Comparison of ENCODE assay signal across 8 mouse cellular contexts in the genomic region with DNA sequence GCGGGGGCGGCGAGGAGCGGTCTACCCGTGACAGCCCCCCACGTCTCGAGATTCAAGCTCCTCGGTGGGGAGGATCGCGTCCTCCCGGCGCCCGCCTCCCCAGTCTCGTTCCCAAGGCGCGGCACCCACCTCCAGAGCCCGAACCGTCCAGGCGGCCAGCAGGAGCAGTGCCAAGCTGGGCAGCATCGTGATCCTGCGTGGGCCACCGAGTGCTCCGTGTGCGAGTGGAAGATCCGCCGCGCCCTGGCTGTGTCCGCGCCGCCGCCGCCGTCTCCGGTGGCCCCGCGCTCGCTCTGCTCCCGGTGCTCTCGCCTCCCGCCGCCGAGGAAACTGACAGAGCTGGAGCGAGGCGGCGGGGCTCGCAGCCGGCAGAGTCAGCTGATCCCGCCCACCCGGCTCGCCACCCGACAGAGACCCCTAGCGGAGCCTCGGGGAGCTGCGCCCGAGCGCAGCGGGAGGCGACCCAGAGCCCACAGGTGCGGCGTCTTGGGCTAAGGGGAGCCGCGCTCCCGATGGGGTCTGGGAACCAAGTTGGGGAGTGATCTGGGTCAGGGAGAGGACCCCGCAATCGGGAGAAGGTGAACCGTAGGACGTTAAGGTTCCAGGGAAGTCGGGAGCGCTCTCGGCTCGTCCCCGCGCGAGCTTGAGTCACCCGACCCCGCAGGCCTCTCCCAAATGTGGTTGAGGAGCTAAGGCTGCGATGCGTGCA. TPM values are rescaled to one million over a fixed set of nuclear protein-coding genes. Genes with fewer than 3 reads are reported as not detected.
DNase-seq lines count a peak whose midpoint lies in the region; ATAC-seq and TF ChIP-seq lines count a peak whose summit lies in the region.

TSS of gene App (minus strand) at position 394 of the 709 bp plus-strand sequence.

- H3K36me3 ChIP-seq in forebrain, embryonic 11.5 days (ENCODE audit: control insufficient read depth, insufficient read depth, low read length): no peaks in the 10 kb centered on the region
- H3K36me3 ChIP-seq in heart, embryonic 15.5 days: no peaks in the 10 kb centered on the region
- H3K36me3 ChIP-seq in liver, embryonic 15.5 days (replicated peaks): no peaks in the 10 kb centered on the region
- peaks cover 3% of the 10 kb centered on the region; the same call in 1 of the 2 replicates for H3K36me3 ChIP-seq in neural tube, embryonic 12.5 days
- no peaks in the 10 kb centered on the region for H3K36me3 ChIP-seq in stomach, postnatal 0 days (ENCODE audit: control insufficient read depth, insufficient read depth, low read length)

- peaks cover 2% of the 10 kb centered on the region; the same call in 1 of the 2 replicates for H3K4me1 ChIP-seq in forebrain, embryonic 11.5 days (replicated peaks; ENCODE audit: control insufficient read depth, insufficient read depth, low read length)
- H3K4me1 ChIP-seq in heart, embryonic 15.5 days (replicated peaks): peaks cover 36% of the 10 kb centered on the region
- peaks cover 11% of the 10 kb centered on the region for H3K4me1 ChIP-seq in liver, embryonic 15.5 days (replicated peaks)
- H3K4me1 ChIP-seq in neural tube, embryonic 12.5 days: peaks cover 25% of the 10 kb centered on the region
- peaks cover 2% of the 10 kb centered on the region; the same call in 1 of the 2 replicates for H3K4me1 ChIP-seq in stomach, postnatal 0 days (replicated peaks; ENCODE audit: control insufficient read depth, insufficient read depth)

- H3K4me3 ChIP-seq in forebrain, embryonic 11.5 days (ENCODE audit: low read depth, low read length): peak within 1 kb of the TSS; percentile 91
- peak within 1 kb of the TSS; percentile 99 for H3K4me3 ChIP-seq in heart, embryonic 15.5 days
- H3K4me3 ChIP-seq in liver, embryonic 15.5 days (replicated peaks): peak within 1 kb of the TSS; percentile 66
- peak within 1 kb of the TSS; percentile 90 for H3K4me3 ChIP-seq in neural tube, embryonic 12.5 days
- H3K4me3 ChIP-seq in stomach, postnatal 0 days (ENCODE audit: low read depth, low read length): peak within 1 kb of the TSS; percentile 70

- peak; percentile 91 for TF ChIP-seq CTCF in stomach, postnatal 0 days (IDR thresholded peaks at IDR 0.05; ENCODE audit: low read depth)

- under 1% methylated on average over 75 of the region's 78 CpGs for WGBS in forebrain, embryonic 11.5 days
- WGBS in heart, embryonic 15.5 days: under 1% methylated on average over 78 of the region's 78 CpGs
- under 1% methylated on average over 77 of the region's 78 CpGs for WGBS in liver, embryonic 15.5 days (ENCODE audit: insufficient replicate concordance)
- WGBS in neural tube, embryonic 12.5 days: under 1% methylated on average over 73 of the region's 78 CpGs
- 1% methylated on average over 69 of the region's 78 CpGs for WGBS in stomach, postnatal 0 days

- H3K4me2 ChIP-seq in forebrain, embryonic 11.5 days (ENCODE audit: low read depth, low read length, severe bottlenecking): peak within 1 kb of the TSS; percentile 67
- peak within 1 kb of the TSS; percentile 79 for H3K4me2 ChIP-seq in heart, embryonic 15.5 days
- peak within 1 kb of the TSS; percentile 85 for H3K4me2 ChIP-seq in liver, embryonic 15.5 days
- peak within 1 kb of the TSS; percentile 75 for H3K4me2 ChIP-seq in neural tube, embryonic 12.5 days (replicated peaks)
- peak within 1 kb of the TSS; percentile 77 for H3K4me2 ChIP-seq in stomach, postnatal 0 days (replicated peaks; ENCODE audit: low read depth)

- DNase-seq in c-Kit-negative CD71-positive TER-119-positive erythroid progenitor cells, embryonic 14.5 days (ENCODE audit: low read depth, low spot score): peak; percentile 9
- peak; percentile 93 for DNase-seq in forebrain, embryonic 11.5 days (ENCODE audit: low spot score)
- DNase-seq in kidney, postnatal 25 days: peak; percentile 93
- DNase-seq in stomach, postnatal 0 days (ENCODE audit: low spot score): peak; percentile 92

- H3K9me3 ChIP-seq in forebrain, embryonic 11.5 days (ENCODE audit: control insufficient read depth, low read length): no peaks in the 10 kb centered on the region
- H3K9me3 ChIP-seq in heart, embryonic 15.5 days (replicated peaks): no peaks in the 10 kb centered on the region
- no peaks in the 10 kb centered on the region for H3K9me3 ChIP-seq in liver, embryonic 15.5 days (replicated peaks)
- no peaks in the 10 kb centered on the region for H3K9me3 ChIP-seq in neural tube, embryonic 12.5 days
- H3K9me3 ChIP-seq in stomach, postnatal 0 days (ENCODE audit: control insufficient read depth, low read length): no peaks in the 10 kb centered on the region

- ATAC-seq in CD4-positive, CD25-positive, alpha-beta regulatory T cell, adult 4 months: peak; percentile 81
- ATAC-seq in forebrain, embryonic 11.5 days (replicated peaks; ENCODE audit: low FRiP score): peak; percentile 87
- ATAC-seq in heart, embryonic 15.5 days (replicated peaks; ENCODE audit: insufficient number of reproducible peaks, insufficient read depth, low FRiP score, low read depth): peak; percentile 83
- ATAC-seq in liver, embryonic 15.5 days (ENCODE audit: insufficient read depth): peak; percentile 78
- ATAC-seq in neural tube, embryonic 12.5 days (ENCODE audit: low FRiP score, low read depth): peak; percentile 85
- peak; percentile 86 for ATAC-seq in stomach, postnatal 0 days (ENCODE audit: low FRiP score, low TSS enrichment)

- no peak for TF ChIP-seq EP300 in stomach, postnatal 0 days (optimal IDR thresholded peaks at IDR 0.05)

- peak within 1 kb of the TSS; percentile 94 for H3K9ac ChIP-seq in forebrain, embryonic 11.5 days (ENCODE audit: low read length)
- H3K9ac ChIP-seq in heart, embryonic 15.5 days: peak within 1 kb of the TSS; percentile 97
- peak within 1 kb of the TSS; percentile 58 for H3K9ac ChIP-seq in liver, embryonic 15.5 days
- peak within 1 kb of the TSS; percentile 97 for H3K9ac ChIP-seq in neural tube, embryonic 12.5 days
- H3K9ac ChIP-seq in stomach, postnatal 0 days (ENCODE audit: low read length): peak within 1 kb of the TSS; percentile 86

- H3K27ac ChIP-seq in forebrain, embryonic 11.5 days (ENCODE audit: low read depth, low read length): peak within 1 kb of the TSS; percentile 52
- peak within 1 kb of the TSS; percentile 93 for H3K27ac ChIP-seq in heart, embryonic 15.5 days
- peak within 1 kb of the TSS; percentile 24 for H3K27ac ChIP-seq in liver, embryonic 15.5 days (replicated peaks)
- H3K27ac ChIP-seq in neural tube, embryonic 12.5 days: peak within 1 kb of the TSS; percentile 90
- peak within 1 kb of the TSS; percentile 93 for H3K27ac ChIP-seq in stomach, postnatal 0 days (replicated peaks)

- no peaks in the 10 kb centered on the region for H3K27me3 ChIP-seq in forebrain, embryonic 11.5 days (ENCODE audit: control insufficient read depth, insufficient read depth, low read length)
- H3K27me3 ChIP-seq in heart, embryonic 15.5 days: no peaks in the 10 kb centered on the region
- H3K27me3 ChIP-seq in liver, embryonic 15.5 days: peaks cover 35% of the 10 kb centered on the region
- no peaks in the 10 kb centered on the region for H3K27me3 ChIP-seq in neural tube, embryonic 12.5 days (replicated peaks)
- no peaks in the 10 kb centered on the region for H3K27me3 ChIP-seq in stomach, postnatal 0 days (ENCODE audit: control insufficient read depth, insufficient read depth, low read length)

RNA-seq across cellular contexts. Expression of gene App, which starts in this region (rescaled TPM):
- polyA plus RNA-seq in CD4-positive, CD25-positive, alpha-beta regulatory T cell, adult 4 months (2017; shearing (Covaris generic)): under 1 TPM; 0.20 to 0.30 TPM
- 133 and 134 TPM in 2 replicates for polyA plus RNA-seq in forebrain, embryonic 11.5 days (2014; fragmentation: Nextera tagmentation; extraction: Ambion mirVana)
- polyA plus RNA-seq in heart, embryonic 15.5 days (2015; fragmentation: Nextera tagmentation; extraction: Ambion mirVana): 169 and 183 TPM in 2 replicates
- polyA plus RNA-seq in liver, embryonic 15.5 days (2015; fragmentation: Nextera tagmentation; extraction: Ambion mirVana): 17.8 and 19.5 TPM in 2 replicates
- polyA plus RNA-seq in neural tube, embryonic 12.5 days (2016; fragmentation: Nextera tagmentation; extraction: Ambion mirVana): 292 and 323 TPM in 2 replicates
- 156 and 159 TPM in 2 replicates for polyA plus RNA-seq in stomach, postnatal 0 days (2015; fragmentation: Nextera tagmentation; extraction: Ambion mirVana)

Comparison
In these comparisons a context has a peak if more than half of its experiments do, and no peak if none do; other contexts are left out.
1. Peak in every context shown above with its lines: DNase-seq, ATAC-seq, H3K4me3 ChIP-seq and H3K27ac ChIP-seq.
2. RNA of gene App (polyA plus RNA-seq): 292 to 323 TPM in neural tube, embryonic 12.5 days, 169 to 183 TPM in heart, embryonic 15.5 days, 156 to 159 TPM in stomach, postnatal 0 days, 133 to 134 TPM in forebrain, embryonic 11.5 days and 17.8 to 19.5 TPM in liver, embryonic 15.5 days; 0.20 to 0.30 TPM in CD4-positive, CD25-positive, alpha-beta regulatory T cell, adult 4 months; every median in the first group is over 10 times any median in the second.
3. Peak in ATAC-seq in CD4-positive, CD25-positive, alpha-beta regulatory T cell, adult 4 months; RNA of the gene not detected or under 1 TPM.
4. DNase-seq: peak in every context shown above with its lines; median percentile 93 in forebrain, embryonic 11.5 days; 93 in kidney, postnatal 25 days; 92 in stomach, postnatal 0 days; 9 in c-Kit-negative CD71-positive TER-119-positive erythroid progenitor cells, embryonic 14.5 days.
5. H3K27ac ChIP-seq: peak in every context shown above with its lines; median percentile 93 in heart, embryonic 15.5 days; 93 in stomach, postnatal 0 days; 90 in neural tube, embryonic 12.5 days; 52 in forebrain, embryonic 11.5 days; 24 in liver, embryonic 15.5 days.